Mouse (Mus musculus) heart, postnatal 25 days (tissue): Measurements from ENCODE around the gene Mymx. TPM values are rescaled to one million over a fixed set of nuclear protein-coding genes. Genes with fewer than 3 reads are reported as not detected.
A peak's percentile ranks its signal among the peaks of the same experiment; 100 is the strongest.
"Not testable (repeated sequence)": the region's sequence is repeated elsewhere in the genome, so short reads cannot be mapped to it uniquely, and the experiment has no call there.

Experiments
- DNase-seq: peaks from one replicate; pipeline ENCODE4 v3.0.0; 2022; ENCODE audit warnings: low spot score
- intact Hi-C: fragments of 180-260 bp; cut with DNase I; formaldehyde crosslinking; loops from one replicate; pipeline ENCODE4 v1.15.1; 2025
- total RNA-seq, 2 experiments: library from RNA; stranded (reverse); gene quantifications; 2 replicates each; pipeline ENCODE4 v1.2.3; 2021

The Mymx gene
- total RNA-seq = not detected

- DNase-seq = no peak
- intact Hi-C loops = no loop called here
Observed at GRCm38 (mm10) chr17:45601877-45602304, at the start of gene Mymx. Gene Mymx (minus strand): TSS chr17:45602102.

GRCm38 (mm10) chr17:45644185-45644584 lies 42.3 kb upstream of the Mymx start:
- no peak for DNase-seq
- intact Hi-C loops = loop anchor here (5.0 kb wide), 1 partner anchor 127 kb away; no protein-coding TSS in a partner anchor

- DNase-seq = no peak
- intact Hi-C loops = loop anchor here (2.0 to 5.0 kb wide), 2 partner anchors 60 to 125 kb away; no protein-coding TSS in a partner anchor
Observed at GRCm38 (mm10) chr17:45642701-45643100, 40.8 kb upstream of the Mymx start.

DNA sequence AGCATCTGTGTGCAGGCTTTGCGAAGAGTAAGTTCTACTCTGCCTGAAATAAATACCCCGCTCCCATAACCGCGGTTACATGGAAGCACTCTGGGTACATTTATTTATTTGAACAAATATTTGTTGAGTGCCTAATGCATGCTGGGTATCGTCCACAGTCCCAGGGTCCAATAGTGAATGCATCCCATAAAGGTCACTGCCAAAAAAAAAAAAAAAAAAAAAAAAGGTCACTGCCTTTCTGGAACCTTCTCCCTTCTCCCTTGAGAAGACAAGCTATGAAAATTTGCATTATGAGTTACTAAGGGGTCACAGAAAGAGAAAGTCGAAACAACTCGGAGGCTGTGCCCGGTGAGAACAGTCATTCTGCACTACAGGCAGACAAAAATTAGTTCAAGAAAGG lies 40.1 kb upstream of the Mymx start:
- intact Hi-C loops = loop anchor here (2.0 to 5.0 kb wide), 2 partner anchors 59 to 125 kb away; no protein-coding TSS in a partner anchor
- DNase-seq = no peak

- intact Hi-C loops = no loop called here
- DNase-seq = no peak
Observed at GRCm38 (mm10) chr17:45638596-45639295, 36.8 kb upstream of the Mymx start.

DNA sequence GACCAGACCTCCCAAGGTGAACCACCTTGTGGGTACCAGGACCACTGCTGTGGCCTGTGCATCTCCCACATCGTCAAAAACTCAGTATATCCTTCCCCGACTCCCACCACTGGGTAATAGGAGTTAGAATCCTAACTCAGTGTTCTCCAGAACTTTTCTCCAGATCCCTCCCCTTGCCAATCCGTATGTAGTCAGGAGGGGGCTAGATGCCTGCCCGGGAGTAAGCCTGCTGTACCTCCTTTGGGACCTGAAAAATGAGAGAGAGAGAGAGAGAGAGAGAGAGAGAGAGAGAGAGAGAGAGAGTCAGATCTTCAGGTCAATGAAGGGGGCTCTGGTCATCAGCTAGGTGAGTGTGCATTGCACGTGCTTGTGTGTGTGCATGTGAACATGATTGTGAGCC lies 32.1 kb upstream of the Mymx start:
- intact Hi-C loops = loop anchor here (5.0 kb wide), 1 partner anchor 122 kb away; no protein-coding TSS in a partner anchor
- DNase-seq = no peak

DNA sequence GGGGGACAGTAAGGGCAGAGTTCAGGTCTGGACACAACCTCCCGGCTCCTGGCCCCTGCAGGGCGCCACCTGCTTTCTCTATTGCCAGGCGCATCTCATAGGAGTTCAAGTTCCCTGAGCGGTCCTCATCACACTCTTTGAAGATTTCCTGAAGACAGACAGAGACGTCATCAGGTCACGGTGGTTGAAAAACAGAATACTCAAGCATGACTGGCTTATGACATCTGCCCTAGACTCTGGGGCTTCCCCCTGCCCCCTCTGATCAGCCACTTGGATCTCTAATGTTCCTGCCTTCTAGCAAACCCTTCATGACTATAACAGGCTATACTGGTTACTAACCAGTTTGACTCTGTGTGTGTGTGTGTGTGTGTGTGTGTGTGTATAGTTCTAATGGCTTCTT lies 30.0 kb upstream of the Mymx start:
- intact Hi-C loops = loop anchor here (5.0 kb wide), 1 partner anchor 120 kb away; no protein-coding TSS in a partner anchor
- DNase-seq = no peak

DNA sequence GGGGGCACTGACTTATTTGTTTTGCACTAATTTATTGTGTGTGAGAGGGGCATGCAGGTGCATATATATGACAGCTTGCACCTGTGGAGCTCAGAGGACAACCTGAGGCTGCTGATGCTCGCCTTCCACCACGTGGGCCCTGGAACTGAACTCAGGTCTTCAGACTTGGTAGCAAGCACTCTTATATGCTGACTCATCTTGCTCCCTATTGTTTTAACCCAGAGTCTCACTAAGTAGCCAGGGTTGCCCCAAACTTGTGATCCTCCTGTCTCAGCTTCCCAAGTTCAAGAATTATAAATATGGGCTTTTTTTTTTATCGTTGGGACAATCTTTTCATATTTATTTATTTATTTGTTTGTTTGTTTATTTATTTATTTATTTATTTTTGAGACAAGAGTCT lies 29.1 kb upstream of the Mymx start:
- intact Hi-C loops = loop anchor here (5.0 kb wide), 1 partner anchor 119 kb away; no protein-coding TSS in a partner anchor
- no peak for DNase-seq

- intact Hi-C loops = loop anchor here (5.0 kb wide), 1 partner anchor 118 kb away; no protein-coding TSS in a partner anchor
- DNase-seq = peak; percentile 48
Observed at GRCm38 (mm10) chr17:45629861-45630694, 28.2 kb upstream of the Mymx start.

- no peak for DNase-seq
- intact Hi-C loops = loop anchor here (1.0 kb wide), 1 partner anchor 46 kb away; no protein-coding TSS in a partner anchor
Observed at GRCm38 (mm10) chr17:45628885-45629855, 27.3 kb upstream of the Mymx start.

DNA sequence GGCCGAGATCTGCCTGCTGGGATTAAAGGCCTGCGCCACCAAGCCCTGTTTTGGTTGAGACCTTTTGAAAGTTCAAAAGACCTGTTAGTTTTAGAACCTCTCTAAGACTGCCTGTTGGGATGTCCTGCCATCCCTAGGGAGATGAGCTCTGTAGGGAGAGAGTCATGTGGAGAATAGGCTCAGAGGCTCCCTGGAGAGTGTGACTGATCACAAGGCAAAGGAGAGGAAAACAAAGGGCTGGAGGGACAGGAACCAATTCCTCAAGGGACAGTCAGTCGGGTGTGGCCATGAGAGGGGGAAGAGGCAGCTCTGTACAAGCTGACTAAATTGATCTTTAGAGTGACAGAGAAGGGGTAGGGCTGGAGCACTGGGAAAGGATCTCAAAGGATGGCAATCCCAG lies 26.3 kb upstream of the Mymx start:
- intact Hi-C loops = loop anchor here (1.0 kb wide), 1 partner anchor 45 kb away; no protein-coding TSS in a partner anchor
- DNase-seq = no peak

- intact Hi-C loops = loop anchor here (2.0 kb wide), 1 partner anchor 28 kb away; the partner anchor contains the start of gene Slc29a1
- DNase-seq = no peak
Observed at GRCm38 (mm10) chr17:45626577-45627134, 24.8 kb upstream of the Mymx start.

- DNase-seq, intact Hi-C loops: not testable (repeated sequence)
Observed at GRCm38 (mm10) chr17:45623425-45623824, 21.5 kb upstream of the Mymx start.

GRCm38 (mm10) chr17:45619386-45620256 lies 17.7 kb upstream of the Mymx start:
- no peak for DNase-seq
- intact Hi-C loops = no loop called here

- DNase-seq = peak; percentile 46
- intact Hi-C loops = no loop called here
Observed at GRCm38 (mm10) chr17:45618941-45619385, 17.1 kb upstream of the Mymx start.

DNA sequence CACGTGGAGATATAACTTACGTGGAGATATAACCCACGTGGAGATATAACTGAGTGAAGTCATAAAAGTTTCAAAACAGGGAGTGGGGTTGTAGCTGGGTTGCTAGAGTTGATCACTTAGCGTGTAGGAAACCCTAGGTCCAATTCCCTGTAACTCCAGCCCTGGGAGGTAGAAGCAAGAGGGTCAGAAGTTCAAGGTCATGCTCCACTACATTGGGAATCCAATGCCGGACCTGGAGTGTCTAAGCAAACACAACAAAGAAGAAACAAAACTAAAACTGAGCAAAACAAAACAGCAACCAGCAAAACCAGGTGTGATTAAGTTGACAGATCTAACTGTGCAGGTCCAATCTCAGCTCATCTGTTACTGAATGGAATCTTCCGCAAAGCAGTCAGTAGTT lies 15.8 kb upstream of the Mymx start:
- no peak for DNase-seq
- intact Hi-C loops = no loop called here

GRCm38 (mm10) chr17:45616679-45617078 lies 14.8 kb upstream of the Mymx start:
- no peak for DNase-seq
- intact Hi-C loops = no loop called here

DNA sequence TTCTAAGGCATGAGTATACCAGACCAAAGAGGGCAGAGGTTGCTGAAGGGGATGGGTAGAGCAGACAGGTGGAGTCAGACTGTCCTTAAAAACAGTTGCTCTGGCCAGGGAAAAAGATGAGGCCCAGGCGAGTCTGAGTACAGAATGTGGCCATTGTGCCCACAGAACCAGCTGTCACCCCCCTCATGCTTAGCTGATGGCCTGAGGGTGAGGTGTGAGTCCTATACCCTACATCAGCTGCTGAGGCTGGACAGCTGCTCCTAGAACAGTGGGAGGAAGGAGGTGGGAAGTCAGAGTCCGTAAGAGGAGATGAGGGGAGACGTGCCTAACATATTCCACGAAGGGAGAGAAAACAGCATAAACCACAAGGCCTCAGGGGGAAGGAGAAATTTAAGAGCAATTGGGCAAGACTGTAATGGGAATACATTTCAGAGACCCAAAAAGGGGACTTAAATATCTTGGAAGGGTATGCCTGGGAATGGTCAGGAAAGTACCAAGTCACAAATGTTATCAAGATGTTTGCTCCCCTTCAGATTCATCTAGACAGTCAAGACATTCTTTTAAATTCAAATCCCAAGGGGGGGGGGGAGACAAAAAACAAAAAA lies 14.2 kb upstream of the Mymx start:
- intact Hi-C loops = no loop called here
- no peak for DNase-seq
